Mouse (Mus musculus) embryonic fibroblast, embryonic 13.5 days (primary cell): ENCODE results near the gene 1700029H14Rik. TPM values are rescaled to one million over a fixed set of nuclear protein-coding genes. Genes with fewer than 3 reads are reported as not detected.

Experiments
- H3K27ac ChIP-seq: 2 replicates; pipeline ENCODE4 v1.5.1; 2012; ENCODE audit warnings: low read length, control low read depth, inconsistent platforms; ENCODE audit not compliant: insufficient read depth
- H3K4me1 ChIP-seq: 2 replicates; pipeline ENCODE4 v1.6.1; 2011; ENCODE audit warnings: low read length; ENCODE audit not compliant: control insufficient read depth, insufficient read depth
- H3K4me3 ChIP-seq: 2 replicates; pipeline ENCODE4 v1.5.1; 2011; ENCODE audit warnings: mild to moderate bottlenecking, control low read depth, low read length; ENCODE audit not compliant: insufficient read depth
- CTCF ChIP-seq: IDR thresholded peaks from 2 replicates; pipeline ENCODE4 v1.5.1; 2011; ENCODE audit warnings: mild to moderate bottlenecking, control low read depth, low read length, moderate library complexity, borderline replicate concordance; ENCODE audit not compliant: insufficient read depth
- POLR2A ChIP-seq: IDR thresholded peaks from 2 replicates; pipeline ENCODE4 v1.6.1; 2011; ENCODE audit warnings: low read depth, mild to moderate bottlenecking, control low read depth, low read length, moderate library complexity
- polyA plus RNA-seq: library from polyadenylated mRNA; stranded (reverse); fragments of >200 nt; gene quantifications from 2 replicates; pipeline ENCODE4 v1.2.4, GENCODE M21; 2011; ENCODE audit warnings: low read depth; ENCODE audit not compliant: missing spikeins, insufficient read length

Gene 1700029H14Rik
- polyA plus RNA-seq, 1 experiment: not detected

- Histone ChIP-seq H3K27ac (no peak overlapping the region), H3K4me1 (no peaks in the 10 kb centered on the region), H3K4me3 (no peak overlapping the region)
- TF ChIP-seq POLR2A (no peak), CTCF (no peak)
Observed at GRCm38 (mm10) chr8:13513556-13514370, 48.5 kb downstream of the 1700029H14Rik start.

GRCm38 (mm10) chr8:13512677-13513076, 49.6 kb downstream of the 1700029H14Rik start:
- TF ChIP-seq CTCF (no peak), POLR2A (no peak)

GRCm38 (mm10) chr8:13512016-13512415, 50.2 kb downstream of the 1700029H14Rik start:
- Histone ChIP-seq H3K4me1 (no peaks in the 10 kb centered on the region), H3K27ac (no peak overlapping the region), H3K4me3 (no peak overlapping the region)
- TF ChIP-seq CTCF (no peak), POLR2A (no peak)

More at GRCm38 (mm10) chr8:13512677-13513076, 49.6 kb downstream of the 1700029H14Rik start:
- Histone ChIP-seq H3K4me1 (no peaks in the 10 kb centered on the region), H3K27ac (no peak overlapping the region), H3K4me3 (no peak overlapping the region)

GRCm38 (mm10) chr8:13507284-13507937, 54.9 kb downstream of the 1700029H14Rik start:
- Histone ChIP-seq H3K27ac (no peak overlapping the region), H3K4me1 (no peaks in the 10 kb centered on the region), H3K4me3 (no peak overlapping the region)
- no peak for TF ChIP-seq POLR2A
- TF ChIP-seq CTCF: no peak

GRCm38 (mm10) chr8:13506849-13507248, 55.4 kb downstream of the 1700029H14Rik start:
- H3K4me3 ChIP-seq: no peak overlapping the region
- H3K27ac ChIP-seq: no peak overlapping the region
- TF ChIP-seq POLR2A: no peak
- TF ChIP-seq CTCF: no peak
- no peaks in the 10 kb centered on the region for H3K4me1 ChIP-seq

- H3K4me3 ChIP-seq: no peak overlapping the region
- TF ChIP-seq POLR2A (no peak), CTCF (no peak)
- no peak overlapping the region for H3K27ac ChIP-seq
- H3K4me1 ChIP-seq: no peaks in the 10 kb centered on the region
Observed at GRCm38 (mm10) chr8:13504894-13505674, 57.2 kb downstream of the 1700029H14Rik start.

- no peak for TF ChIP-seq CTCF
- TF ChIP-seq POLR2A: no peak
- no peak overlapping the region for H3K4me3 ChIP-seq
- H3K4me1 ChIP-seq: no peaks in the 10 kb centered on the region
- H3K27ac ChIP-seq: no peak overlapping the region
Observed at GRCm38 (mm10) chr8:13503936-13504606, 58.2 kb downstream of the 1700029H14Rik start.

GRCm38 (mm10) chr8:13501221-13501620, 61.0 kb downstream of the 1700029H14Rik start:
- H3K4me1 ChIP-seq: no peaks in the 10 kb centered on the region
- no peak overlapping the region for H3K27ac ChIP-seq
- H3K4me3 ChIP-seq: no peak overlapping the region
- no peak for TF ChIP-seq CTCF
- no peak for TF ChIP-seq POLR2A

Other genes with a start within 250 kb of the 1700029H14Rik start
- gene Tfdp1, start 223.7 kb downstream of the 1700029H14Rik start, polyA plus RNA-seq: 130 and 153 TPM in 2 replicates
- not detected in 2 replicates for gene Atp4b, start 165.6 kb downstream of the 1700029H14Rik start, polyA plus RNA-seq
- not detected in 2 replicates for gene Grk1, start 157.4 kb downstream of the 1700029H14Rik start, polyA plus RNA-seq
- not detected in 2 replicates for gene Tmem255b, start 127.3 kb downstream of the 1700029H14Rik start, polyA plus RNA-seq
- gene Gas6, start 68.0 kb downstream of the 1700029H14Rik start, polyA plus RNA-seq: 111 and 131 TPM in 2 replicates
- gene Rasa3, start 115.1 kb upstream of the 1700029H14Rik start, polyA plus RNA-seq: 57.2 and 62.6 TPM in 2 replicates
- not detected in 2 replicates for gene Cfap97d2, start 143.4 kb upstream of the 1700029H14Rik start, polyA plus RNA-seq
- gene Cdc16, start 195.2 kb upstream of the 1700029H14Rik start, polyA plus RNA-seq: 123 and 140 TPM in 2 replicates
- 26.8 and 27.4 TPM in 2 replicates for gene Upf3a, start 223.2 kb upstream of the 1700029H14Rik start, polyA plus RNA-seq